Mouse (Mus musculus): ENCODE measurements around the gene Gm48551.

The Gm48551 gene

GRCm38 (mm10) chr10:81384605-81384982 is 328 bp downstream of the Gm48551 start:
- no peak for DNase-seq (ENCODE audit: low spot score)

GRCm38 (mm10) chr10:81385603-81386306 is 1.5 kb downstream of the Gm48551 start:
- peak; percentile 78 for DNase-seq (ENCODE audit: low spot score)

DNA sequence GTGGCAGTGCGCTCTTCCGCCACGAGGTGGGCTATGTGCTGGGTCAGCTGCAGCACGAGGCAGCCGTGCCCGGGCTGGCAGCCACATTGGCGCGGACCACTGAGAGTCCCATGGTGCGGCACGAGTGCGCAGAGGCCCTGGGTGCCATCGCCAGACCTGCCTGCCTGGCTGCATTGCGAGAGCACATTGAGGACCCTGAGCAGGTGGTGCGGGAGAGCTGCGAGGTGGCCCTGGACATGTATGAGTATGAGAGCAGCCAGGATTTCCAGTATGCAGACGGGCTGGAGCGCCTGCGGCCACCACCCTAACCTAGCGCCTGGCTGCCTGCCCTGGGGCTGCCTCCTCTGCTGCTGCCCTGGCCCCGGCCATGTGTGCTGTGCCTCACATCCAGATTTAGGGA is 3.5 kb downstream of the Gm48551 start:
- no peak for DNase-seq (ENCODE audit: low spot score)

DNA sequence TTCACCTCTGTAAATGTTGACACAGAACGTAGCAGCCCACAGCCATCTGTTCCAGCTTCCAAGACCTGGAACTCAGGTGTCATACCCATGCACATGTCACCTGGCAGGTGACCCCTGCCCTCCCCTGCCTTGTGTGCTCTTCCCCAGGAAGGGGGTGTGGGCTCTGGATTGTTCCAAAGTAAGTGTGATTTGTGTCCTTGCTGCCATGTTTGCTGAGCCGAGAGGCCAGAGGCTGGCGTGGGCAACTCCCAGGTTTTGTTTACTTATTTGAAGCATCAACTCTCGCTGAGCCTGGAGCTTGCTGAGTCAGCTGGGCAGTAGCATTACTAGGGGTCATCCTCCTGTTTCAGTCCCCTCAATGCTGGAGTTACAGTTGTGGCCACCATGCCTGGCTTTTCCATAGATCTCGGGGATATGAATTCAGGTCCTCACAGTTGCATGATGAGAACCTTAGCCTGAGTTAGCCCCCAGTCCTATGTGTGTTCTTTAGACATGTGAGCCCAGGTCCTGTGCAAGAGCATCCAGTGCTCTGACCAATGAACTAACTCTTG is 4.3 kb downstream of the Gm48551 start, which contains the start of gene Gm48552:
TSS of gene Gm48552 (plus strand) at position 501 of the 551 bp plus-strand sequence.
- DNase-seq (ENCODE audit: low spot score): no peak

- peak; percentile 69 for DNase-seq (ENCODE audit: low spot score)
These were observed 5.1 kb downstream of the Gm48551 start for GRCm38 (mm10) chr10:81389373-81389772.

GRCm38 (mm10) chr10:81389801-81390677 is 5.8 kb downstream of the Gm48551 start:
- no peak for DNase-seq (ENCODE audit: low spot score)

DNA sequence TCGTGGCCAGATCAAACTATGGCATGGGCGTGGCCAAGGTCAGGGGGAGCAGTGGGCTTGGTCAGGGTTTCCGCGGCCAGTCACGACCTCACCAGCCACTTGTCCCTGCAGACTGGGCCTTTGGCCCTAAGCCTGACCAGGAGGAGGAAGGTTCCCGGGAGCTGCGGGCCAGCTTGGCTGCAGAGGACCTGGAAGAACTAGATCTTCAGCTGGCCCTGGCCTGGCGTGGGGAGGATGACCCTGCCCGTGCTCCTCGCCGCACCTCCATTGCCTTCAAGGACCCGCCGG is 6.4 kb downstream of the Gm48551 start:
- DNase-seq (ENCODE audit: low spot score): no peak

DNA sequence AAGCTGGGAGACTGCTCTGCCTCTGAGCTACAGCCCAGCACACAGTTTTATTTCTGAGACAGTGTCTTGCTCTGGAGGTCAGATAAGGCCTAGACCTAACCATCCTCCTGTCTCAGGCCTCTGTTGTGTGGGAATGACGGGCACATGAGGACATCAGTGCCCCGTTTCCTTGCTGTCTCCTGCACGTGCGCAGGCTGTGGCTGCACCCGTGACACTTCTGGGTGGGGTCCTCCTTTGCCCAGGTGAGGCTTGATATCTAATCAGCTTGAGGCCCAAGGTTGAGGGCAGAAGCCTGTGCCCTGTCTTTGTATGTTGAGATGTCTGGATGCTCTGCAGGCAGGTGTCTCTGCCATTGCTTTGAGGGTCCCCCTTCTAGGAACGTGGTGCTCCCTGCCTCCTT is 8.0 kb downstream of the Gm48551 start:
- no peak for DNase-seq (ENCODE audit: low spot score)

- DNase-seq (ENCODE audit: low spot score): no peak
These were observed 8.5 kb downstream of the Gm48551 start, which contains the start of gene Smim24 for GRCm38 (mm10) chr10:81392781-81393185. Gene Smim24 (plus strand): TSS chr10:81393051.

- no peak for DNase-seq (ENCODE audit: low spot score)
These were observed 9.3 kb downstream of the Gm48551 start for GRCm38 (mm10) chr10:81393456-81394063.

- no peak for DNase-seq (ENCODE audit: low spot score)
These were observed 10.9 kb downstream of the Gm48551 start for GRCm38 (mm10) chr10:81395127-81395526.

DNA sequence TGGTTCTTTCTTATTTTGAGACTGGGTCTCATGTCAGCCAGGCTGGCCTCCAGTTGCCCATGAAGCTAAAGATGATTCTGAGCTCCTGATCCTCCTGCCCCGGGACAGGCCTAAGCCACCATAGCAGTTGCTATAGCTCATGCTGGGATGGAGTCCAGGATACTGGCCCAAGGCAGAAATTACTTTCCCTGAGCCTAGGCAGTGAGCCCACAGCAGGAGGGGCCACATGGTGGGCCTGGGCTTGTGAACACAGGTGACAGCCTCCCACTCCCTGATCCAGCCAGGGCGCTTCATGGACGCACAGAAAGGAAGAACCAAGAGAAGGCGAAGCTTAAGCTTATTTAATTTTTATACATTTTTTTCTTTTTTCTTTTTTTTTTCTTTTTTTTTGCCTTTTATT is 11.6 kb downstream of the Gm48551 start:
- DNase-seq (ENCODE audit: low spot score): no peak

DNA sequence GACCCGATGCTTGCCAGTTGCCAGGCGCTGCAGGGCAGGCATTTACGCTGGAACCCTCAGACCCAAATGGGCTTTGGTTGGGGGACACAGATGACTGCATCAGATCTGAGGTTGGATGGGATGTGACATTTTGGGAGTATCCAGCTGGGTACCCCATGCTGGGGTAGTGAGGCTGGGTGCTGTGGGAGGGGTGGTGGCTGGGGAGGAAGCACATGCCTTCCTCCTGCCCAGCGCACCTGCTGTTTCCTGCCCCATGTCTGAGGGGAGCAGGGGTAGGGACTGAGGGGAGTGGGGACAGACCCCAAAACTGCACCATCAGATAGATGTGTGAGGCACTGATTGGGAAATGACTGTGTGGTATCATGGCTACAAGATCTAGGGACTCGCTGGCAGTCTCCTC is 12.5 kb downstream of the Gm48551 start:
- no peak for DNase-seq (ENCODE audit: low spot score)

DNA sequence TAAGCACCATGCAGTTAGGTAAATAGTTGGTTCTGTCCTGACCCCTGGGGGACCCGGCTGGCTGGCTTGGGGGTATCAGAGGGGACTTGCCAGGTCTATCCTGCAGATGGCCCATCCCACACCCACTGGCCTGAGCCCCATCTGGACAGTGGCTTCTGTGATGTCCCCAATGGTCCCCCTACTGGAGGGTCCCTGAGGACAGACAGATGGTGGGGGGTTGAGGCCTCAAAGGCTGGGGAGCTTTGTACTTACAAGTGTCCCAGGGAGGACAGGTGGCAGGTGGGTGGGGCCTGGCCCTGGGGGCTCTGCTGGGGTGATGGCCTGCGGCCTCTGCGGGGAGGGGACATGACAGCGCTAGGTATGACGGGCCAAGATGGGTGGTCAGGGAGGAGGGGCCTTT is 15.0 kb downstream of the Gm48551 start:
- DNase-seq (ENCODE audit: low spot score): no peak

DNA sequence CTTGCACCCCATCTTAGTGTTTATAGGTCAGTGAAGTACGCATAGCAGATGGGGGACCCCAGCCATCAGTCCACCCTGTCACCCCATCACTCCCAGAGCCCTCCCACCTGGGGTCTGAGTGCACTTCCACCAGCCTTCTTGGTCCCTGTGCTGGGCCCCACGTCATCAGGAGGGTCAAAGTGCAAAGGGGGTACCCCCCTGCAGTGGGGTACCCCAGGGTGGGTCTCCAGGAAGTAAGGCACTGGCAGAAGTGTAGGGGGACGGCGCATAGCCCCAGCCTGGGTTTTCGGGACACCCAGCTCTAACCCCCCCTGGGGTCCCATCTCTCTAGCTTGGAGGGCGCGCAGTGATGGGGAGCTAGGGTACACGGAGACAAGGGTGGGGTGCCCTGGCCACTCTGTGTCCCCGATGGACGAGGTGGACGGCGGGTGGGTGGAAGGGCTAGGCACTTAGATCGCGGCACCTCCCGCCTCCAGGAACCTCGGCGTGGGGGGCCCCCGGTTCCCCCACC is 15.6 kb downstream of the Gm48551 start:
- DNase-seq (ENCODE audit: low spot score): no peak

DNA sequence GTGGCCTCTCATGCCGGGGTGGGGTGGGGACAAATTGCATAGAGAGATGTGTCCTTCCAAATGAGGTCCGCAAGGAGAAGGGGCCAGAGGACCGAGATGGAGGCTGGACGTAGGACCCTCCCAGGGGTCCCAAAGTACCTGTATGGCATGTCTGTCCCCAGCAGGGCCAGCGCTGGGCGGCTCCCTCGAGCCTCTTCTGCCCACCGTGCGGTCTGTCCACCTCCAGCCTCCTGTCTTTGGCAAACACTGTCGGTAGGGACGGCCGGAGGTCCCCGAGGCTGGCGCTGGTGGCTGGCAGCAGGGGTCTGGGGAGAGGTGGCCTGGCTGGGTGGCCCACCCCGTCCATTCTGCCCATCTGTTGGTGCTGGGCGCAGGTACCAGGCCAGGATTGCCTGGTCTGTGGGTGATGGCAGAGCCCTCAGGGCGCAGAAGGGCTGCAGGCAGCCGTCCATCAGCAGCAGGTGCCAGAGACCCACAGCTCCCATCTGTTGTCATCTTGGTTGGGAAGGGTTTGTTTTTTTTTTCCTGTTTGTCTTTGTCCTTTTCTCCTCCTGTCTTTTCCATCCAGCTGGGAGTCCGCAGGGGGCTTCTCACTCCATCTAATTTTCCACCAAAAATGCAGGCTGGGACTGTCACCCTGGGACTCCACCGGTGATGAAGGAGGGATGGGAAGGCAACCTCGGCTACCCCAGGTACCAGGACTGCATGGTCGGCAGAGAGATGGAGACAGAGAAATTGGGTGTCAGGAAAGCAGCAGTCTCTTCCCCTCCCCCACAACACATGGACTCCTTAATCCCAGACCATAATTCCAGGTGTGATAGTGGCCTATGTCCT is 16.3 kb downstream of the Gm48551 start:
- DNase-seq (ENCODE audit: low spot score): no peak

DNA sequence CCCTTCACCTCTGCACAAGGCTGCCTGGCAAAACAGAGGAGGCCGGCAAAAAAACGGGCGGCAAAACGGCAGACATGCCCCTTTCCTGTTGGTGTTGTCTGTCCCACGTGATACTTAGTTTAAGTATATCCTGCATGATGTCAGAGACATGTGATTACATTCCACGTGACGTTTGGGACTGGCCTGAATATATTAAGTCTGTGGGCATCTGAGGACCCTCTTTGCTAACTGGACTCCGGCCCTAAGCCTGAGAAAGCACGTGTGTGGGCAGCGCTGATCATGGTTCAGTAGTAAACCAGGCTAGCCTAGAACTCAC is 16.9 kb downstream of the Gm48551 start:
- no peak for DNase-seq (ENCODE audit: low spot score)

GRCm38 (mm10) chr10:81401521-81402226 is 17.4 kb downstream of the Gm48551 start:
- DNase-seq (ENCODE audit: low spot score): no peak

- DNase-seq (ENCODE audit: low spot score): no peak
These were observed 18.0 kb downstream of the Gm48551 start for GRCm38 (mm10) chr10:81402227-81402765.

DNA sequence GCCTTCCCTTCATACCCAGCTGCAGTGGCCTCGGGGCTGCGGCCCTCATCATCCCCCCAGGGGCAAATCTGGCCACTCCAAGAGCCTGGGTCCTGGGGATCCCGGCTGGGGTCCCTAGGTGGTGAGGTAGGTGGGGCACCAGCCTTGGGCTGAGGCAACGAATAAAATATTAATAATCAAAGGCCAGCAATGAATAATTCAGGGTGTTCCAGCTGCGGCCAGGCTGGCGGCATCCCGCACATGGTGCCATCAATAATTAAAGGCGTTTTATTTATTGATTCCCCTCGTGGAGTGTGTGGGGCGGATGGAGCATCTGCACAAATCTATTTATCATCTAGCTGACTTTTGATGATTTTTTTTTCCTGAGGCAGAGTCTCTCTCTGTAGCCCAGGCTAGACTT is 19.2 kb downstream of the Gm48551 start:
- DNase-seq (ENCODE audit: low spot score): no peak

DNA sequence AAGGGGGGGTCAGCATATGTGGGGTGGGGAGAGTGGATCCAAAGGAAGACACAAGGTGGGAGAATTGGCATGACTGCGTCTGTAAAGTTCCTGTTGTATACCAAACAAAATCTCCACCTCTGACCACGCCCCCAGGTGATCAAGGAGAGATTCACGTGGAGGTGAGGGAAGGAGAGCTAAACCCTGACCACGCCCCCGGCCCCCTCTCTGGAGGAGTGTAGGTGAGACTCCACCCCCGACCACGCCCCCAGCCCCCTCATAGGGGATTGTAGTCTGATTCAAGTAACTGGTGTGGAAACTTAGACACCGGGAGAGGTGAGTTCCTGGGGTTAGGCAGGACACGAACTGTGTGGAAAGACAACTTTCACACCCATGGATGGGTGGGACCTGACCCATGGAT is 19.8 kb downstream of the Gm48551 start:
- no peak for DNase-seq (ENCODE audit: low spot score)

All from ovary, adult 18-20 months (tissue).